Mouse (Mus musculus) C2C12 (cell line): Measurements from ENCODE around the gene Lrch3.

Experiments used
- CTCF ChIP-seq: IDR thresholded peaks from one replicate; pipeline ENCODE4 v1.5.1; 2011; ENCODE audit not compliant: control insufficient read depth, insufficient read depth, insufficient read length
- MAX ChIP-seq: IDR thresholded peaks from one replicate; pipeline ENCODE4 v1.6.1; 2011; ENCODE audit warnings: mild to moderate bottlenecking, control low read depth
- MYOD1 ChIP-seq: IDR thresholded peaks from one replicate; pipeline ENCODE4 v1.6.1; 2011; ENCODE audit warnings: low read depth; ENCODE audit not compliant: control insufficient read depth, insufficient read length
- USF1 ChIP-seq: IDR thresholded peaks from one replicate; pipeline ENCODE4 v1.6.1; 2011; ENCODE audit warnings: low read depth, mild to moderate bottlenecking, control low read depth, moderate library complexity

- TF ChIP-seq CTCF (no peak), MAX (no peak), USF1 (no peak), MYOD1 (no peak)
Measured at GRCm38 (mm10) chr16:32881538-32881937, 32.4 kb upstream of the Lrch3 start.
